Mouse (Mus musculus): ENCODE measurements around the gene Rgs16.
"Not testable (repeated sequence)": the region's sequence is repeated elsewhere in the genome, so short reads cannot be mapped to it uniquely, and the experiment has no call there.

Gene Rgs16

GRCm38 (mm10) chr1:153751763-153752301 lies 11.7 kb downstream of the Rgs16 start:
- DNase-seq = peak; percentile 97

GRCm38 (mm10) chr1:153752521-153752920 lies 12.4 kb downstream of the Rgs16 start:
- DNase-seq = peak; percentile 93

DNA sequence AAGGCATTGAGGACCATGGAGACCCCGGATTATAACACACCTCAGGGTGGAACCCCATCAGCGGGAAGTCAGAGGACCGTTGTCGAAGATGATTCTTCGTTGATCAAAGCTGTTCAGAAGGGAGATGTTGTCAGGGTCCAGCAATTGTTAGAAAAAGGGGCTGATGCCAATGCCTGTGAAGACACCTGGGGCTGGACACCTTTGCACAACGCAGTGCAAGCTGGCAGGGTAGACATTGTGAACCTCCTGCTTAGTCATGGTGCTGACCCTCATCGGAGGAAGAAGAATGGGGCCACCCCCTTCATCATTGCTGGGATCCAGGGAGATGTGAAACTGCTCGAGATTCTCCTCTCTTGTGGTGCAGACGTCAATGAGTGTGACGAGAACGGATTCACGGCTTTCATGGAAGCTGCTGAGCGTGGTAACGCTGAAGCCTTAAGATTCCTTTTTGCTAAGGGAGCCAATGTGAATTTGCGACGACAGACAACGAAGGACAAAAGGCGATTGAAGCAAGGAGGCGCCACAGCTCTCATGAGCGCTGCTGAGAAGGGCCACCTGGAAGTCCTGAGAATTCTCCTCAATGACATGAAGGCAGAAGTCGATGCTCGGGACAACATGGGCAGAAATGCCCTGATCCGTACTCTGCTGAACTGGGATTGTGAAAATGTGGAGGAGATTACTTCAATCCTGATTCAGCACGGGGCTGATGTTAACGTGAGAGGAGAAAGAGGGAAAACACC lies 13.7 kb downstream of the Rgs16 start:
- peak; percentile 92 for DNase-seq

- no peak for DNase-seq
Observed at GRCm38 (mm10) chr1:153764136-153764535, 24.0 kb downstream of the Rgs16 start.

DNA sequence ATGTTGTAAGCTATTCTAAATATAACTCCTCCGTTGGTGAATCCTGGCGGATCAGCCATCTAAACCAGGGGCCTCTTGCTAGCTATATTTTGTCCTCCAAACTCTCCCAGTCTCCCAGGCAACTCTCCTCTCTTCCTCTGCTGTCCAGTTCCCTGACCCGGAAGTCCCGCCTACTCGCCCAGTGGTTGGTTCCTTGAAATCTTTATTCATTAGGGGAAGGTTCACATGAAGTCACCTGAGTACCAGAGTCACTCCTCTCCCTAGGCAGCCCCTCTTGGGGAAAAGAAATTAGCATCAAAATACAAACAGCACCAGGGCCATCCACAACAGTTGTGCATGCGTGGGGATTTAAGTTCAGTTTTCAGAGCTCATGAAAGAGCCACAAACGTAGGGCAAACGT lies 26.1 kb downstream of the Rgs16 start:
- DNase-seq = no peak

DNA sequence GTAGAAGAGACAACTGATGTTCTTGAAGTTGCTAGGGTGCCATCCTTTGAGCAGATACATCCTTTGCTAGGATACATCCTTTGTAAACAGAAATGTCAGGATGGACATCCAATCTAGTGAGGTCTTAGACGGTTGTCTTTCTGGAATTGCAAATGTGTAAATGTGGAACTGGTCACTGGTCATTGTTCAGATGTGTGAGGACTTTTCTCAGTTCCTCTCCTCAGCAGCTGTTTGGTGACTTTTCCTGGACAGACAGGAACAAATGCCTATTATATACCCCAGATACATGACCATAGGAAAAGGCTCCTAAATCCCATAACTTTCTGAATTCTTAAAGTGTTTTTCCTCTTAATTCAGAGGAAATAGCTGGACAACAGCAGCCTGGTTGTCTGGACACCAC lies 27.1 kb downstream of the Rgs16 start:
- DNase-seq = no peak

DNA sequence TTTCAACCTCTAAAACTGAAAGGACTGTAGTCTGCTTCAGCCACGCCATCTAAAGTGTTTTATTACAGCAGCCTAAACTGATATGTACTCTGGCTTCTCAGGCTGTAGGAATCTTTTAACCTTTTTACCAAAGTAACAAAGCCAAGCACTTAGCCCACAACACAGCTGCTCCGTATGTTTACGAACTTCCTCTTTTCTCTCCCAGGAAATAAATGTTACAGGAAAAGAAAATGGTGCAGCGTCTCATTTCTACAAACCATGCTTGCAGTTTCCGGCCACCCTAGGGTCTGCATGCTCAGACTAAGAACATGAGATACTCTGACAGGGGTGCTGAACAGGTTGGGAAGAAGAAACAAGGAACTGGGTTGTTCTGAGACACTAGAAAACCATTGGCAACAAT lies 28.3 kb downstream of the Rgs16 start:
- no peak for DNase-seq

DNA sequence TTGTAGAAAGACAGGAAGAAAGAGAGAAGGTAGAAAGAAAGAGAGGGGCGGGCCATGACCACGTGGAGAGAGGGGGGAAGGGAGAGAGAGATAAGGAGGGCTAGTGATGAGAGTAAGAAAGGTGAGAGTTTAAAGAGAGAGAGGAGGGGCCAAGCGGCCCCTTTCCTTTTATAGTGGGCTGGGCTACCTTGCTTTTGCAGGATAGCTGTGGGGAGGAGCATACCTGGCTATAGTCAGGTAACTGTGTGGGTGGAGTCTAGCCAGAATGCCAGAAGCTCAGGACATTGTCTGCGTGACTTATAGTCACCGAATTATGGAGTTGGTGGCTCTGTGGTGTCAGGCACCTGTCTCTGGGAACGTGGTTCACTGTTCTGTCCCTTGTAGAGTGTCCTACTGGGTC lies 29.4 kb downstream of the Rgs16 start:
- not testable (repeated sequence) for DNase-seq

DNA sequence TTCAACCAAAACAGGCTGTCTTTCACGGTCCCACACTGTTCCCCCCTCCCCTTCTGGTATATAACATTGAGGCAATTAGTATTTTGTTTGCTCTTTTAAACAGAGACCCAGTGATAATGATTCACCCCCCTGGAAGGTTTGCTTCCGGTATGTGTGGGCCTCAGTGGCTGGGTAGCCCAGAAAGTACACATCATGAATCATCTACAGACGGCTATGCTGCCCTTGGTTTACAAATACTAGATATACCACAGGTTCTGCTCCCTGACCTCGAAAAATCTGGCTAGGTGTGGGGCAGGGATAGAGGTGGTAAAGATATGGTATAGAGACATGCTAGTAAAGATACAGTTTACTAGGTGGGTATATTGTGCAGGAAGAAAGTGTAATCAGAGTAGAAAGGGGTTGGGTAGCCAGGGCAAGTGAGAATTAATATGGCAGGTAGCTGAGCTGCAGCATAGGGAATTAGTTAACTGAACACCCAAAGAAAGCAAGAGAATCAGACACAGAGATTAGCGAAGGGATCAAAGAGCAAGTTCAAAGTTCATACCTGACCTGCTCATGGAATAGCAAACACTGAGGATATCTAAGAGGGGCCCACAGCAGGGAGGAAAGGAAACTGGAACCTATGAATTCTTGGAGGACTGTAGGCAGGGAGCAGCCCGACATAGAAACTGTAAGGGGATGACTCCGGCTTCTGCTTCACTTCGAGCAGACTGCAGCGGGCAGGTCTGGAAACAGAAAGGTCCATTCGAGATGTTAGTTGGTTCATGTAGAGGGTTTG lies 30.0 kb downstream of the Rgs16 start:
- DNase-seq = peak; percentile 23

DNA sequence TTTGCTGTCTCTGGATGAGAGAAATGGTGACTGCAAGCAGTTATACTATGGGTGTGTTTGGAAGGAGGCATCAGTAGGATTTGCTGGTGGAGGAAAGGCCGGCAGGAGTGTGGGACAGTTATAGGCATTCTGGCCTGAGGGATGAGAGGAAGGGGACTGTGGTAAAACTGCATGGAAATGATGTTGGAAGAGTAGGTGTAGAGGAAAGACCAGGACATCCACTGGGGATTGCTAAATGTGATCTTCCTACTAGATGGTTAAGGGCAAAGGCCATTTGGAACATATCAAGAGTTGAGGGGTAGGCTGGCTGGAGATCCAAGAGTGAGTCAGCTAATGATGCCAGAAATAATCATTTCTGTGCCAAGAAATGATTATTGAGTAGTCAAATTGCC lies 30.6 kb downstream of the Rgs16 start:
- DNase-seq = peak; percentile 60

DNA sequence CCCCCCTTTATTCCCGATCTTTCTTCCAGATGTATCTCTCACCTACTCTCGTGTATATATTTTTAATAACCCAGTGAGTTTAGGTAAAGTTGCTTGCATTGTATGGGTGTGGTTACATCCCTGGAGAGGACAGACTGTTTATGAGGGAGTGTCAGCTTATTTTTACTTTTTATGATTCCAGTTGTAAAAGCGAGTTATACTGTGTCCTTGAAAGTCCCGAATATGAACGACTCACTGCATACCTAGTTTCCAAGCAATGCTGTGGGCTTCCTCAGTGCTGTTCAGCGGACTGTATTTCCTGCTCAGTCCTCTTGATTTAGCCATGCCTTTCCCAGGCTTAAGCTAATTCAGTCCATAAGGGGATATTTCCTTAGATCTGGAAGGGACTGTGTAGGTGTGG lies 35.0 kb downstream of the Rgs16 start:
- DNase-seq = no peak

GRCm38 (mm10) chr1:153776257-153776656 lies 36.1 kb downstream of the Rgs16 start:
- no peak for DNase-seq

- no peak for DNase-seq
Observed at GRCm38 (mm10) chr1:153778205-153778604, 38.1 kb downstream of the Rgs16 start.

DNA sequence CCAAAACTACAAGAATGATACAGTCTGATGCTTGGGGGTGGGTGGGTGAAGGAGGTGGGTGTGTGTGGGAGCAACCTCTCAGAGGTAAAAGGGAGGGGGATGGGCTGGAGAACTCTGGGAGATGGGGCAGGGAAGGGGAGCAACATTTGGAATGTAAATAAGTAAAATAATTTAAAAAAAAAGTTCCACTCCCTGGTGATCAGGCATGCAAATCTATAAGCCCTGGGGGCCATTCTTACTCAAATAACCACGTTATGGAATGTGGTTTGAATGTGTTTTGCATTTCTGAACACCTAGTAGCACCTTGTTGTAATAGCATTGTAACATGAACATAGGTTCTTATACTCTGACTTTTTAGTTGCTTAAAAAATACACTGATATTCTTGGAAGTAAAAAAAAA lies 43.2 kb downstream of the Rgs16 start:
- no peak for DNase-seq

DNA sequence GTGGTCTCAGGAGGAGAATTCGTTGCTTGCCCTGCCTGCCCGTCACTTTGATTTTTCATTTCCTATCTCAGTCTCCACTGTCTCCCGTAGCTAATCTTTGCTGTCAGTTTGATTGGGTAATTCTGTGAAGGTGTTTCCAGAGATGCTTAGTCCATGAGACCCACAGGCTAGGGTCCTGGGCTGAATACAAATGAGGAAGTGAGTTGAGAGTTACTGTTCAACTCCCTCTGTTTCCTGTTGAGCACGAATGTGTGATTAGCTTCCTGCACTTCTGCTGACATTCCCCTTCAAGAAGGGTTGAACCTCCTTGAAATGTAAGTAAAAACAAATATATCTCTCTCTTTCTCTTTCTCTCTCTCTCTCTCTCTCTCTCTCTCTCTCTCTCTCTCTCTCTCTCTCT lies 45.5 kb downstream of the Rgs16 start:
- DNase-seq = no peak

GRCm38 (mm10) chr1:153790708-153791107 lies 50.6 kb downstream of the Rgs16 start:
- peak; percentile 56 for DNase-seq

DNA sequence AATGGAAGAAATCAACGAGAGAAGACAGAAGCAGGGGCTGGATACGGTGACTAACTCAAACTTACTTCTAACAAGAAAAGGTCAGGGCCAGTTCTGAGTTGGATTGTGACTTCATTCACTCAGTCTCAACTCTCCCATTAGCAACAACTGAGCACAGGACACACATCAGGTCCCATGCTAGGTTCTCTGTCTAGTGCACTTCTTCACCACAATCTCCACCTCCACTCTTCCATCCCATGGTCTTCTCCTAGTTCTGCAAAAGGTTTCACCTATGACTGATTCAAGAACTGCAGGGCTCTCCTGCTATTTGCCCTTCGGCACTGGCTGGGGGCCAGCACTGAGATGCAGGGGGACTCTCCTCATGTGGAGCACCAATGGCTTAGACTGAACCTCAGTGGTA lies 54.1 kb downstream of the Rgs16 start:
- peak; percentile 67 for DNase-seq
